Mouse (Mus musculus): Measurements from ENCODE around the gene Olfr358.

The Olfr358 gene

GRCm38 (mm10) chr2:37009235-37009634 is at the start of gene Olfr358:
Olfr358 (minus strand) TSS chr2:37009335.
- no peak for DNase-seq (ENCODE audit: low spot score)

DNA sequence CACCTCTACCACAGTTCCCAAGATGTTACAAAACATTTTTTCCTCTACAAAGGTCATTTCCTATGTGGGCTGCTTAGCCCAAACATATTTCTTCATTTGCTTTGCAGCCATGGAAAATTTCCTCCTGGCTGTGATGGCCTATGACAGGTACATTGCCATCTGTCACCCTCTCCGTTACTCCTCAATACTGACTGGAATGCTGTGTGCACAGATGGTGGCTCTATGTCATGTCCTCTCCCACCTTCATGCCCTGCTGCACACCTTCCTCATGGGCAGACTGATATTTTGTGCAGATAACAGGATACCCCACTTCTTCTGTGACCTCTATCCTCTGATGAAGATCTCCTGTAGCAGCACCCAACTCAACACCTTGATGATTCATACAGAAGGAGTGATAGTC is 12.1 kb downstream of the Olfr358 start:
- DNase-seq (ENCODE audit: low spot score), result no peak

DNA sequence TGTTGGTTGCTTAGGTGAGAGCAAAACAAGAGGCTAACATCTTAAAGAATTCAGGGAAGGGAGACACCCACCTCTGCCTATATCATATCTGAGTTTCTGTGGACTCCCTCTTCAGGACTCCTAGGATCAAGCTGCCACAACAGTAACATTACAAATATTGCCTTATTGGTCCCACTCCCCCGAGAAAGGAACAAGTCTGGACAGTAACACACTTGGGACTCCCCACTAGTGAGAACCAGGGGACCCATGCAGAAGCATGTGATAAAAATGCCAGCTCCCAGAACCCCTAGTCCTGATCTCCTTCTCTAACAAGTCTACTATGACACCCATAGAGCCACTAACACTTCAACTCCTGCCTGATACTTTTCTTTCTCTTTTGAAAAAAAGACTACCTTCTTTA is 15.6 kb downstream of the Olfr358 start, which contains the start of gene Olfr357:
Gene Olfr357, plus strand, starts transcription at position 301 of the 400 bp plus-strand sequence.
- DNase-seq (ENCODE audit: low spot score), result no peak
